Mouse (Mus musculus) neural tube, embryonic 12.5 days (tissue): ENCODE measurements around the gene Cadps. TPM values are rescaled to one million over a fixed set of nuclear protein-coding genes. Genes with fewer than 3 reads are reported as not detected.

Source experiments
- ATAC-seq: fragments of 200-750 bp; cut with Nextera tagmentation; 2 replicates; pipeline ENCODE4 v1.8.0; 2017; ENCODE audit warnings: low read depth, mild to moderate bottlenecking, moderate TSS enrichment, moderate library complexity; ENCODE audit not compliant: low FRiP score
- H3K27ac ChIP-seq: fragments of 300-500 bp; sonication (generic); 2 replicates; pipeline ENCODE4 v1.5.1; 2016
- H3K27me3 ChIP-seq: fragments of 300-500 bp; sonication (generic); replicated peaks from 2 replicates; pipeline ENCODE4 v1.6.1; 2016; ENCODE audit warnings: mild to moderate bottlenecking
- H3K36me3 ChIP-seq: fragments of 300-500 bp; sonication (generic); 2 replicates; pipeline ENCODE4 v1.6.1; 2016; ENCODE audit warnings: mild to moderate bottlenecking
- H3K4me1 ChIP-seq: fragments of 300-500 bp; sonication (generic); 2 replicates; pipeline ENCODE4 v1.6.1; 2016
- H3K4me2 ChIP-seq: fragments of 300-500 bp; sonication (generic); replicated peaks from 2 replicates; pipeline ENCODE4 v1.6.1; 2016; ENCODE audit warnings: mild to moderate bottlenecking
- H3K4me3 ChIP-seq: fragments of 300-500 bp; sonication (generic); 2 replicates; pipeline ENCODE4 v1.5.1; 2016
- H3K9ac ChIP-seq: fragments of 300-500 bp; sonication (generic); 2 replicates; pipeline ENCODE4 v1.6.1; 2016; ENCODE audit warnings: mild to moderate bottlenecking
- H3K9me3 ChIP-seq: fragments of 300-500 bp; sonication (generic); 2 replicates; pipeline ENCODE4 v1.6.1; 2016; ENCODE audit warnings: mild to moderate bottlenecking
- WGBS: fragments of 180-500 bp; shearing (Covaris S2); methylation state at CpG from one replicate; pipeline ENCODE4 v1.1.7; 2016; 5-methylcytosine and 5-hydroxymethylcytosine counted together
- polyA plus RNA-seq: library from polyadenylated mRNA; unstranded; fragments of >200 nt; fragmentation: Nextera tagmentation; extraction: Ambion mirVana; gene quantifications from 2 replicates; pipeline ENCODE4 v1.2.1, GENCODE M21; 2016

Cadps gene
- polyA plus RNA-seq, 1 experiment from 2014 or later = 30.1 TPM

DNA sequence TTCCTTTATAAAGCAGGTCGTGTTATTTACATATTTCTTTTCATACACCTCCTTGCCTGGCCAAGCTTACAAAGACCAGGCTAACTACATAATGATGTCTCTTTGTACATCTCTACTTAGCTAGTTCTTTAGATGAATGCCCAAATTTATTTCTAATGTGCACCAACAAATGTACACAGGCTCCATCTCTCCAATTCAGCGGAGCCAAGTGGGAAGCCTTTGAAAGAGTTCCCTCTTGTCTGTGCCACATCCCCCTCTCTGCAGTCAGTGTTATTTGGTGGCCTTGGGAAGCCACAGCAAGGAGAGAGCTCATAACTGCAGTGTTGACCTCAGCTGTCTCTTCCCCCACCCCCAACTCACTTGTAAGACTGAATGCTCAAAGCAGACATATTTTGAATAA is 428.6 kb downstream of the Cadps start:
- no peak for ATAC-seq
- H3K27me3 ChIP-seq = peaks cover 45% of the 10 kb centered on the region
- H3K4me2 ChIP-seq = no peak overlapping the region
- no peak overlapping the region for H3K27ac ChIP-seq
- H3K4me1 ChIP-seq = peaks cover 18% of the 10 kb centered on the region; the same call in 1 of the 2 replicates
- no peaks in the 10 kb centered on the region for H3K36me3 ChIP-seq
- H3K9me3 ChIP-seq = no peaks in the 10 kb centered on the region
- no peak overlapping the region for H3K9ac ChIP-seq
- no peak overlapping the region for H3K4me3 ChIP-seq
- 35% methylated on average over 2 of the region's 2 CpGs for WGBS

DNA sequence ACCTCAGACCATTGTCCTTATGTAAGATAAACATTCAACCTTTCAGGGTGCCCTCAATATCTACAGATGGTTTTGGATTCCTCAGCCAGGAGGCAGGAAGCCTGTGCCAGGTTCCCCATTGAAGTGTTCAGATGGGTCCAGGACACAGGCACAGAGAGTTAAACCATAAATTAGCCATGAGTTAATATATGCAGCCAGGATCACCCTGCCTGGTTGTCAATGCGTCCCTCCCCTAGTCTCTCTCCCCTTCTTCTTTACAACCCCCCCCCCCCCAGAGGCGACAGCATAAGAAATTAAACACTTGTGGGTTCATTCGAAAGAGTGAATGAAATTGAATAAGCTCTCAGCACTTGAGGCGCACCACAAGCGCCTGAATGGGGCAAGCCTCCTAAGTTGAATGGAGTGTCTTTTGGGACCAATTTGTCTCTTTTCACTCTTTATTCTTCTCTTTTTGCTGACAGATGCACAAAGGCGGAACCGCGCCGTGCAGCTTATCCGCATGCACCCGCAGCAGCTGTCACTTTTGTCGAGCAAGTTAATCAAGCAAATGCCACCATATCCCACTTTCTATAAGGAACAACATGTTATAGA is 429.5 kb downstream of the Cadps start:
- H3K27me3 ChIP-seq = peaks cover 44% of the 10 kb centered on the region
- peak; percentile 89 for ATAC-seq

DNA sequence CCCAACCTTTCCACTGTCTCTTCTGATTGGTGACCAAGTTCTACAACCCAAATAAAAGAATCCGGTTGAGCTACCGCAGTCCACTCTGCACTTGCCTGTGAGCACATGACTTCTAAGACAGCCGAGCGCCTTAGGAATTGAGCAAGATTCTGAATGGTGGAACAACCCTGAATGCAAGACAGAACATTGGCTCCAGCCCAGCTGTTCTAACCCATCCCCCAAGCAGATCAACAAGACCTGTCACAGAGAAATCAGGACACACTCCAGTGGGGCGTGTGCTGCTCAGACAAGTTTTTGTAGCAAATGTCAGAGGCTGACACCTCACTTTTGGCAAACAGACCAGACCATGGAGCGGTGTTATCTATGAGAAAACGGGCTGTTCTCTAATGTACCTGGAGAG is 431.7 kb downstream of the Cadps start:
- H3K9me3 ChIP-seq = no peaks in the 10 kb centered on the region
- no peaks in the 10 kb centered on the region for H3K36me3 ChIP-seq
- 66% methylated on average over 7 of the region's 7 CpGs for WGBS
- H3K4me1 ChIP-seq = peaks cover 28% of the 10 kb centered on the region
- no peak for ATAC-seq
- no peak overlapping the region for H3K27ac ChIP-seq
- H3K9ac ChIP-seq = no peak overlapping the region
- no peak overlapping the region for H3K4me3 ChIP-seq
- peaks cover 50% of the 10 kb centered on the region for H3K27me3 ChIP-seq
- H3K4me2 ChIP-seq = no peak overlapping the region

More for the DNA sequence above, 429.5 kb downstream of the Cadps start:
- no peak overlapping the region for H3K9ac ChIP-seq
- H3K4me1 ChIP-seq = peaks cover 24% of the 10 kb centered on the region
- H3K4me3 ChIP-seq = no peak overlapping the region
- H3K27ac ChIP-seq = no peak overlapping the region
- H3K36me3 ChIP-seq = no peaks in the 10 kb centered on the region
- WGBS = 7% methylated on average over 12 of the region's 12 CpGs
- H3K4me2 ChIP-seq = 0 out of 2 replicates have a peak overlapping the region, but pooled peaks have one; percentile 23
- H3K9me3 ChIP-seq = no peaks in the 10 kb centered on the region

DNA sequence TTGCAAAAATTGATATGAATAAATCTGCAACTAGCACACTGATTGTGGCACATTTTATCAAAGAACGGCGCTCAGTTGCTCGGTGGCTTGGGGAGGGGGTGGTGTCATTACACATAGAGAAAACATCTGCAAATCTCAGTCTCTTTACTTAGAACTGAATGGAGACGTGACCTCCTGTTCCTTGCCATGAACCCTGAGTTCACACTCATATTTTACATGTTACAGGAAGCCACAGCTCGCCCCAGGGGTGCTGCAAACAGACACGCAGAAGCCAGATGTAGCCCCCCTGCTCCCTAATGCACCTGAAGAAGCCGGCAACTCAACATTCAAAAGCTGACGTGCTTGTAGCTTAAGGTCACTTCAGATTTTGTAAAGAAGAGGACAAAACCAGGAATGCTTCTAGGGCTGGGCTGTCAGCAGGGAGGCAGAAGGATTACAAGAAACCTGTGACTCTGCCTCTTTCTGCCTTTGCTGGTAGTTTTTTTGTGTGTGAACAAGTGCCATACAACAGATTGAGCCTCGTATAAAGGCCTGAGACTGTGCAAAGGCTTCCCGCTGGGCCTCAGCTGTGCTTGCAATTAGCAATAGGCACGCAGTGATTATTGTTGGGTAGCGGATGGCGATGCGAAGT is 434.0 kb downstream of the Cadps start:
- no peaks in the 10 kb centered on the region for H3K9me3 ChIP-seq
- H3K4me1 ChIP-seq = peaks cover 20% of the 10 kb centered on the region
- peaks cover 65% of the 10 kb centered on the region for H3K27me3 ChIP-seq
- no peaks in the 10 kb centered on the region for H3K36me3 ChIP-seq
- no peak overlapping the region for H3K4me2 ChIP-seq
- WGBS = 6% methylated on average over 14 of the region's 14 CpGs
- peak; percentile 46 for ATAC-seq
- H3K9ac ChIP-seq = no peak overlapping the region
- H3K27ac ChIP-seq = no peak overlapping the region
- H3K4me3 ChIP-seq = no peak overlapping the region

DNA sequence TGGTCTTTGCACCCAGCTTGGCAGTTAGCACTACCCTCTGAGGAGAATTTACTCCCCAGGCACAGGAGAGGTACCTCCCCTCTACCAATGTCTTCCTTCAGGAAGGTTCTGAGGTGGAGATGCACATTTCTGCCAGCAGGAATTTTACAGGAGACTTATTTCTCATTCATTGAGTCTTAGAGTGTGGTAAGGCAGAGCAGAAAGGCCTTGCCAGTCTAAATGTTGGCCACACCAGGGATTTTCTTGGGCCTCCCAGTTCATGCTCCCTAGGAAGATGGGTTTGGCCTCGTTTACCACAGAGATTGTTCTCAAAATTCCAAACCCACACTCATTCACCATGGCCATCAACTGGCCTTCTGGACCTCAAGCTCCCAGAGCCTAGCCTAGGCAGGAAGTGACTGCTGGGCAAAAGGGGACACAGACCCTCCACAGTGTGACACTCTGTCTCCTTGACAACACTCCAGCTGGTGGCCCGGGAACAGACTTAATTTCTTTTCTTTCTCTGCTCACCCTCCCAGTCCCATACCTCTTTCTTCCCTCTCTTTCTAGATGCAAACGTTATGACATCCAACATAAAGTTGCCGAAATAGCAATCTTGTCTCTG is 434.6 kb downstream of the Cadps start:
- no peak overlapping the region for H3K27ac ChIP-seq
- H3K4me2 ChIP-seq = no peak overlapping the region
- H3K4me1 ChIP-seq = peaks cover 16% of the 10 kb centered on the region
- no peaks in the 10 kb centered on the region for H3K36me3 ChIP-seq
- ATAC-seq = 0 out of 2 replicates have a peak, but pooled peaks have one; percentile 34
- 13% methylated on average over 4 of the region's 4 CpGs for WGBS
- no peaks in the 10 kb centered on the region for H3K9me3 ChIP-seq
- H3K9ac ChIP-seq = no peak overlapping the region
- H3K4me3 ChIP-seq = no peak overlapping the region
- peaks cover 70% of the 10 kb centered on the region for H3K27me3 ChIP-seq

DNA sequence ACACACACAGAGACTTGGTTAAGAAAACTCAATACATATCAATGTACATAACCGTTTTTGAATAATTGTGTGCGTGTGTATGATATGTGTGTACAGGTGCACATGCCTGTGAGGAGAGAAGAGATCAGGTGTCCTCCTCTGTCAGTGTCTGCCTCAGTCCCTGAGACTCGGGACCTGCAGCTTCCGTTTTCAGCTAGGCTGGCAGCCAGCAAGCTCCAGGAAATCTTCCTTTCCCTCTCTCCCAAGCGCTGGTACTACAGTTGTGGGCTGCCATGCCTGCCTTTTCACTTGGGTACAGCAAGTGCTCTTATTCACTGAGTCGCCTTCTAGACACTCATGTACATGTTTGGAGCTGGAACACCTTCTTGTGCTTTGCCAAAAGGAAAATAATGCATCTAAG is 435.7 kb downstream of the Cadps start:
- no peaks in the 10 kb centered on the region for H3K36me3 ChIP-seq
- no peak overlapping the region for H3K4me2 ChIP-seq
- H3K27ac ChIP-seq = no peak overlapping the region
- H3K27me3 ChIP-seq = peaks cover 79% of the 10 kb centered on the region
- H3K9me3 ChIP-seq = no peaks in the 10 kb centered on the region
- no peak for ATAC-seq
- no peak overlapping the region for H3K4me3 ChIP-seq
- peaks cover 10% of the 10 kb centered on the region for H3K4me1 ChIP-seq
- H3K9ac ChIP-seq = no peak overlapping the region
- WGBS = 73% methylated on average over 6 of the region's 6 CpGs

DNA sequence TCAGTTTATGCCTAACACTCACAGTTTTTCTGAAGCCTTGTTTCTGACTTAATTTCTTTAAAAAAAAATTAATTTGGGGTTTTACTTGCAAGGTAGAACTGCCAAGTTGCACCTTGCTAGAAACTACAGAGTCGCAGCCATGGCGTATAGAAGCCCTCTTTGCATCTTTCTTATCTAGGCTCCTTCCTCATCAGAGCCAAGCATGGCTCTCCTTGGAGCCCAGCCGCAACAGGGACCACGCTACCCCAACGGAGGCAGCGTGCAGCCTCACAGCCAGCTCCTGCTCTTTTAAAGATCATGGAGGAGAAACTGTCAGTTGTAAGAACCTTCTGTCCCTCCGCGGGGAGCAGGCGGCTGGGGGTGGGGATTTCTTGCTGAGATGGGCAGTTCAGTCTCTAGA is 445.0 kb downstream of the Cadps start:
- 0 out of 2 replicates have a peak, but pooled peaks cover 3% of the 10 kb centered on the region for H3K4me1 ChIP-seq
- H3K9ac ChIP-seq = no peak overlapping the region
- H3K27ac ChIP-seq = no peak overlapping the region
- 35% methylated on average over 9 of the region's 9 CpGs for WGBS
- H3K9me3 ChIP-seq = no peaks in the 10 kb centered on the region
- no peak for ATAC-seq
- no peak overlapping the region for H3K4me2 ChIP-seq
- H3K36me3 ChIP-seq = no peaks in the 10 kb centered on the region
- peaks cover 56% of the 10 kb centered on the region for H3K27me3 ChIP-seq
- no peak overlapping the region for H3K4me3 ChIP-seq

DNA sequence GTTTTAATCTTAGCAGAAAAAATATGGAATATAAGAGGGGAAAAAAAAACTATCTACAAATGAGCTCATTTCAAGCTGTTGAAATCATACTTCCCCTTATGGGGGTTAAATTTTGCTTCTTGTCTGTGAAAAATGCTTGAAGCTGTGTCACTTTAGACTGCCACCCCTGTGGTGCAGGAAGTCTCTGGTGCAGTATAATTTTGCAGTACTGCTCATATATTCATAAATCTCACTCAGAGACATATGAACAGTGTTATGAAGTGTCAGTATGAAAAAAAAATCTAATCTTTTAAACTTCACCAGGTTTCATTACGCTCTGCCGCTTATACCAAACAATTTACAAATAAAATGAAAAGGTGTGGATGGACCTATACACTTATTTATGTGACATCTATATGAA is 445.6 kb downstream of the Cadps start:
- WGBS = 94% methylated on average over 2 of the region's 2 CpGs
- Histone ChIP-seq H3K27ac (no peak overlapping the region), H3K4me3 (no peak overlapping the region), H3K4me2 (no peak overlapping the region), H3K9me3 (no peaks in the 10 kb centered on the region), H3K4me1 (0 out of 2 replicates have a peak, but pooled peaks cover 3% of the 10 kb centered on the region), H3K9ac (no peak overlapping the region), H3K36me3 (no peaks in the 10 kb centered on the region), H3K27me3 (peaks cover 51% of the 10 kb centered on the region)
- no peak for ATAC-seq

DNA sequence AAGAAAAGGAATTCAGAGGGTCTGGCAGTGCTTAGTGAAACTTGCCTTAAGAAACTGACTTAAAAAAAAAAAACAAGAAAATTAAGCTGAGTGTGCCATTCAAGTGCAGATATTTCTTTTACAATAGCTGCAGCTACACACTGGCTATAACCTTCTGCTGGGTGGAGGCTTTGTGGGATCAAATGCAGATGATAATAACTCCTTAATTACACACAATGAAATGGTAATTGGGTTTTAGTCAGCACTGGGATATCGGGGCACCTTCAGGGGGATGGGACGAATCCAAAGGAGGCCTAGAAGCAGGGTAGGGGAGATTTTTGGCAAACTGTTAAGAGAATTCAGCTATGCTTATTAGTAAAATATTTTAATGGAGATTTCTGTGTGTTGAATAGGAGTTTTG is 447.4 kb downstream of the Cadps start:
- Histone ChIP-seq H3K9ac (no peak overlapping the region), H3K27ac (no peak overlapping the region), H3K4me1 (0 out of 2 replicates have a peak, but pooled peaks cover 3% of the 10 kb centered on the region), H3K4me2 (no peak overlapping the region), H3K4me3 (no peak overlapping the region), H3K27me3 (peaks cover 34% of the 10 kb centered on the region), H3K36me3 (no peaks in the 10 kb centered on the region), H3K9me3 (no peaks in the 10 kb centered on the region)
- no peak for ATAC-seq
- 48% methylated on average over 2 of the region's 2 CpGs for WGBS

DNA sequence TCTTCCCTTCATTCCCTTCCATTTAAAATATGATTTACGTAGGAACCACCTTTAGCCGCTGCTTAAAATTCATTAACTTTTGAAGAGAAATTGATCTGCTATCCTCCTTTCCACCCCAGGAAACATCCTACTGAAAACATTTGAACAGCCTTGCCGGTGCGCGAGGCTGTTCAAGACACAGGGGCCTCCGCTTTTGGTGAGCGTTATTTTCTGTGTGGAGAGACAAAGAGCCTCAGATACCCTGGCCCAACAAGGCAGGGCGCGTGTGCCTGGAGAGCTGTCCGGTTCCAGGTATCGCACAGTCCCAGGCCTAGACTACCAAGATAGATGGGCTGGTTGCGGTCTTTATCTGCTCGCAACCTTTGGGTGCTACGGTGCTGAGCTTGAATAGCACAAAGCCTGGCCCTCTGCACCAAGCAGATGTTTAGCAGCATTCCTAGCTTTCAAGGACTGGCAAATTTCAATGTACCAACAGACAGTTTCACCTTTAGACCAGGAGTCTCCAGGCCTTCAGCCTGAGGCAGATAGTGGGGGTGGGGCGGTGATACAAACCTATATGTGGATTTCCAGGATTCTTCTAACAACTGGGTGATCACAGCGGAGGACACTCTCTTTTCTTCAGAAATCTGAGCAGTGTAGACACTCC is 472.5 kb downstream of the Cadps start:
- H3K27me3 ChIP-seq = peaks cover 93% of the 10 kb centered on the region
- H3K4me2 ChIP-seq = no peak overlapping the region
- peaks cover 2% of the 10 kb centered on the region; the same call in 1 of the 2 replicates for H3K4me1 ChIP-seq
- WGBS = 3% methylated on average over 16 of the region's 16 CpGs
- no peaks in the 10 kb centered on the region for H3K9me3 ChIP-seq
- no peak overlapping the region for H3K27ac ChIP-seq
- no peak overlapping the region for H3K9ac ChIP-seq
- H3K4me3 ChIP-seq = no peak overlapping the region
- ATAC-seq = no peak
- no peaks in the 10 kb centered on the region for H3K36me3 ChIP-seq

DNA sequence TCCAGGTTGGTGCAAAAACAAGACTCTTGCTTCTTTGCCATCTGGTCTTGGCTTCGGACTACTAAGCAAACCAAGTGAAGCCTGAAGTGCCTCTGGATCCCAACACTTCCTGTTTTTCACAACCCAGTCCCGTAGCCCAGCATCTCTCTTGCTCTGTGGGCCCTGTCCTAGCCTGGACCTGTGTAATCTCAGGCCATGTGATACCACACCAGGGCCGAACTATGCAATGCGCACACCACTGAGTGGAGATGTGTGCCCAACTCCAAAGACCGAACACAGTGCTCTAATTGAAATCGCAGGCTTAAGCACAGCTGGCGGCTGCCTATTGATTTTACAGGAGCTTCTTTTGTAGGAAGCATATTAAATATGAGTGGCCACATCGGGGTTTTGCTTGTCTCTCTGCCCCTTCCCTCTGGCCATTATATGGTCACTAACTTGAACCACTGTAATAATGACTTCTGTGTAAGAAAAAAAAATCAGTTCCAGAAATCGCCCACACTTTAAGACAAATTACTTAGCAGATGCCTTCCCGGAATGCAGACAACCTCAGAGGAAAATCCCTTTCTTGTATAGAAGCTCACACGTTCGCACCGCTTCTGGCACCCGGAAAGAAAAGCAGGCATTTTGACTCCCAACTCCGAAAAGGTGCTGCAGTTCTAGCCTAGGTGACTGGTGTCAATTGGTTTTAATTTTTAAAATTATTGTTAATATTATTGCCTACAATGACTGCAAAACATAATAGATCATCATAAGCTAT is 473.4 kb downstream of the Cadps start:
- WGBS = 6% methylated on average over 15 of the region's 15 CpGs
- Histone ChIP-seq H3K9ac (no peak overlapping the region), H3K27ac (no peak overlapping the region), H3K4me2 (no peak overlapping the region), H3K27me3 (peaks cover 97% of the 10 kb centered on the region), H3K36me3 (no peaks in the 10 kb centered on the region), H3K4me1 (peaks cover 10% of the 10 kb centered on the region), H3K9me3 (no peaks in the 10 kb centered on the region), H3K4me3 (no peak overlapping the region)
- no peak; the same call in 1 of the 2 replicates for ATAC-seq

DNA sequence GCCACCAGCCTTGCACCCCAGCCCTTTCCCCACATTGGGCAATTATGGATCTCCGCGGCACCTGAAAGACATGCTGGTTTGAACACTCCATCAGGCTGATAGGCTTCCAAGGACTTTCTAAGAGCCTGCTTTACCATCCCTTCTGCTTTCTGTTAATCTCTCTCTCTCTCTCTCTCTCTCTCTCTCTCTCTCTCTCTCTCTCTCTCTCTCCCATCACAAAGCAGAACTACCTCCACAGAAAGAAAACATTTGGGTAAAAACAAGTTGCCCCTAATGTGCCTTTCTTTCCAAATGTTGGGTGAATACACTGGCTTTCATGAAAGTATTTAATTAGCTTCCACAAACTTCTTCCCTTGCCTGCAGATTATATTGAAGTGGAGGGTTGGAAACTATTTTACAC is 474.8 kb downstream of the Cadps start, which contains the start of gene Fezf2:
TSS of gene Fezf2 (minus strand) at position 101 of the 400 bp plus-strand sequence.
- Histone ChIP-seq H3K27ac (no peak within 1 kb of the TSS), H3K36me3 (no peaks in the 10 kb centered on the region), H3K4me1 (peaks cover 12% of the 10 kb centered on the region), H3K9me3 (no peaks in the 10 kb centered on the region), H3K4me2 (no peak within 1 kb of the TSS), H3K27me3 (peaks cover 98% of the 10 kb centered on the region), H3K9ac (no peak within 1 kb of the TSS), H3K4me3 (no peak within 1 kb of the TSS)
- no peak for ATAC-seq
- 0% methylated on average over 2 of the region's 2 CpGs for WGBS
